Mouse (Mus musculus) cerebellum, postnatal 36 days (tissue): ENCODE data around the gene Gm49359.
"Not testable (repeated sequence)": the region's sequence is repeated elsewhere in the genome, so short reads cannot be mapped to it uniquely, and the experiment has no call there.

Source experiments
- DNase-seq, 2 experiments: peaks; one replicate each; pipeline ENCODE4 v3.0.0; 2021 to 2022; ENCODE audit warnings: mixed read lengths in 2 of 2

The Gm49359 gene

GRCm38 (mm10) chr13:62466424-62467334, at the start of gene Gm49359:
TSS of gene Gm49359 (minus strand) at chr13:62466832.
- peak; percentile 85 to 88 for DNase-seq

DNA sequence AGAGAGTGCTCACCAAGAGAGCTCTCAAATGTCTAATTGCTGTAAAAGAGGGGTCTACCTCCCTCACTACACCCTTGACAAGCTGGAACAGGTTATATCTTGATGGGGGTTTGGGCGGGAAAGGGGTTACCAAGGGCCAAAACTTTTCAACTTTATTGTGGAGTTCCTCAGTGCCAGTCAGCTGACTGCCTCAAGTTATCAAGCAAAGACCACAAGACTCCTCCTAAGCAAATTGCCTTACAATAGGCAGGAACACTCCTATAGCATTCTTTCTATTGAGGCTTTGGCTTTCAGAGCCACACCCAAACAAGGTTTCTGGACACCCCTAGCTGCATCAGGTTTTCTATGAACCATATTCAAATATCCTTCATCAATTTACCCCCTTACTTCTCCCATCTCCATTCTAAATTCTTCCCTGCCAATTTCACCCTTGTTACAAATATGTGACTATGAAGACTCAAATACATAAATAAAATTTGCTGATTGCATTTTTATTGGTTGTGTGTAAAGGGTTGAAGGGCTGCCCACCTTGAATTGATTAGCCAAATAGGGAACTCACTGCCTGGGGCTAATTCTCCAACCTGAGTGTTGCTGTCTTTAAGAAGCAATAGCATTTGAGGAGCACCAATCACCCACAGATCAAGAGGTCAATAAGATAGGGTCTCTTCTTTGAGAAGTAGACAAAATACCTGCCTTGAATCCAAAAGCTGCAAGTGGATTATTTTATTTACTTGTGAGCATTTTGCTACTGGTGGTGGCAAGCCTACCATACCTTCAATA, 44.2 kb upstream of the Gm49359 start:
- DNase-seq = not testable (repeated sequence)

DNA sequence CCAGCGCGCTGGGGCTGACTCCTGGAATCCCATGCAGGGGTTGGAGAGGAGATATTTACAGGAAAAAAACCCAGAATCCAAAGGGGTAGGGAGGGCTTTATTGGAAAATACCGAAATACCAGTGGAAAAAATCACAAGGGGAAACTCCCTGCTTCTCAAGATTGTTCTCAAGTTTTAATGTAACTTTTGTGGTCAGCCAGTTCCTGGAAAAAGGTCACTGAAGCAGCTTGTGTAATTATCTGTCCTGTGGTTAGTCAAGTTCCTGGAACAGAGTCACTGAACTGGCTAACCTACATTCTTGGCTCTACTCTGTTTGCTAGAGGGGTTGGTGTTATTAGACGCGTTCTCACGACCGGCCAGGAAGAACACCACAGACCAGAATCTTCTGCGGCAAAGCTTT, 6.0 kb upstream of the Gm49359 start:
- DNase-seq = not testable (repeated sequence)

GRCm38 (mm10) chr13:62469947-62470346, 3.3 kb upstream of the Gm49359 start:
- not testable (repeated sequence) for DNase-seq
